Mouse (Mus musculus) cortical plate, adult 2 months (tissue): ENCODE measurements at regions not wholly inside any gene's neighbourhood (a gene's known extent, or its start where the extent isn't known, plus 50 kb on each side); places are given as distances from the start of the nearest gene placed in this dataset.

Experiments
- CTCF ChIP-seq: fragments of 200-500 bp; IDR thresholded peaks from 2 replicates; pipeline ENCODE4 v1.5.1; 2011; ENCODE audit warnings: mild to moderate bottlenecking, control low read depth, low read length; ENCODE audit not compliant: insufficient read depth; ENCODE audit errors: extremely low read depth
- POLR2A ChIP-seq: fragments of 200-500 bp; IDR thresholded peaks from 2 replicates; pipeline ENCODE4 v1.6.1; 2011; ENCODE audit warnings: mild to moderate bottlenecking, low read length, control low read depth; ENCODE audit not compliant: insufficient read depth; ENCODE audit errors: extremely low read depth

DNA sequence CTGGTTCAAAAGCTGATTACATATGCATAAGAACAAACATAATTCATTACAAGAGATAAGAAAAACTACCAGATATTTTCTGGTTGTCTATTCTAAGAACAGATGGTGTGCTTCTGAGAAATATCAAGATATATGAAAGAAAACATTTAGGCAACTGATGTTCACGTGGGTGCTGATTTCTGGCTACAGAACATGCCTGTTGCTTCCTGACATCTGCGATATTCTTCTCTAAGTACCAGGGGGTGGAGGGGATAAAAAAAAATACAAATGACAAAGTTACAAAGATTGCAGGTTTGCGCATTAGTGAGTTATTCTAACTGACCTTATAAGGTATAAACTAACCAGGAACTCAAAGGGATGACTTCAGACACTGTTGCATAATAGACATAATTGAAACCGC lies 57.5 kb upstream of the Ttc14 start:
- TF ChIP-seq POLR2A (no peak), CTCF (no peak)
